Mouse (Mus musculus) liver, adult 2 months (tissue): ENCODE data around the gene Dclk1.

Source experiments
- CTCF ChIP-seq: fragments of 200-500 bp; IDR thresholded peaks from 2 replicates; pipeline ENCODE4 v1.5.1; 2011; ENCODE audit warnings: low read depth, low read length, control low read depth
- POLR2A ChIP-seq: fragments of 200-500 bp; IDR thresholded peaks from 2 replicates; pipeline ENCODE4 v1.6.1; 2011; ENCODE audit warnings: low read length, control low read depth; ENCODE audit not compliant: insufficient read depth; ENCODE audit errors: extremely low read depth

GRCm38 (mm10) chr3:55396792-55397191, 154.6 kb downstream of the Dclk1 start:
- no peak for TF ChIP-seq POLR2A
- TF ChIP-seq CTCF: no peak
